Mouse (Mus musculus) MEL (cell line): ENCODE measurements around the gene Gemin2. TPM values are rescaled to one million over a fixed set of nuclear protein-coding genes. Genes with fewer than 3 reads are reported as not detected.

Experiments
- DNase-seq: peaks from one replicate; pipeline ENCODE4 v3.0.0; 2011; ENCODE audit warnings: low read depth, low spot score
- H3K27ac ChIP-seq: 2 replicates; pipeline ENCODE4 v1.5.1; 2012; ENCODE audit warnings: low read depth, mild to moderate bottlenecking, control low read depth, low read length, moderate library complexity; ENCODE audit not compliant: control insufficient read depth
- H3K27me3 ChIP-seq, 2 experiments: fragments of 150-350 bp in 1 of 2; sonication (generic) in 1 of 2; 2 replicates each; pipeline ENCODE4 v1.6.1; 2012; ENCODE audit warnings: low read length in 2 of 2, mild to moderate bottlenecking in 2 of 2, improper control_type of control experiment in 1 of 2, moderate library complexity in 1 of 2; ENCODE audit not compliant: insufficient read depth in 2 of 2, control insufficient read depth in 1 of 2
- H3K36me3 ChIP-seq, 2 experiments: 2 replicates each; pipeline ENCODE4 v1.6.1; 2012 to 2014; ENCODE audit warnings: low read length in 2 of 2, improper control_type of control experiment in 1 of 2, inconsistent platforms in 1 of 2, mild to moderate bottlenecking in 1 of 2; ENCODE audit not compliant: insufficient read depth in 2 of 2, control insufficient read depth in 1 of 2
- H3K4me1 ChIP-seq, 2 experiments: fragments of 150-350 bp in 1 of 2; sonication (generic) in 1 of 2; 2 replicates each; pipeline ENCODE4 v1.6.1; 2012; ENCODE audit warnings: low read length in 2 of 2, improper control_type of control experiment in 1 of 2, mild to moderate bottlenecking in 1 of 2; ENCODE audit not compliant: insufficient read depth in 2 of 2, control insufficient read depth in 1 of 2
- H3K4me3 ChIP-seq, 2 experiments: fragments of 150-350 bp in 1 of 2; sonication (generic) in 1 of 2; 2 replicates each; pipeline ENCODE4 v1.5.1; 2012; ENCODE audit warnings: low read depth in 2 of 2, low read length in 2 of 2, mild to moderate bottlenecking in 2 of 2, moderate library complexity in 2 of 2, control low read depth in 1 of 2, improper control_type of control experiment in 1 of 2; ENCODE audit not compliant: control insufficient read depth in 1 of 2, insufficient read depth in 1 of 2
- H3K79me2 ChIP-seq: 2 replicates; pipeline ENCODE4 v1.6.1; 2012; ENCODE audit warnings: mild to moderate bottlenecking, low read length, moderate library complexity; ENCODE audit not compliant: control insufficient read depth, poor library complexity, insufficient read depth
- H3K9ac ChIP-seq: 2 replicates; pipeline ENCODE4 v1.6.1; 2012; ENCODE audit warnings: low read depth, mild to moderate bottlenecking, control low read depth, low read length, moderate library complexity; ENCODE audit not compliant: control insufficient read depth, poor library complexity, severe bottlenecking
- H3K9me3 ChIP-seq: fragments of 150-350 bp; sonication (generic); replicated peaks from 2 replicates; pipeline ENCODE4 v1.6.1; 2012; ENCODE audit warnings: mild to moderate bottlenecking, low read length, improper control_type of control experiment, moderate library complexity; ENCODE audit not compliant: insufficient read depth
- BHLHE40 ChIP-seq: IDR thresholded peaks from 2 replicates; pipeline ENCODE4 v1.6.1; 2012; ENCODE audit warnings: low read depth, mild to moderate bottlenecking, inconsistent platforms, low read length, improper control_type of control experiment, borderline replicate concordance
- CHD2 ChIP-seq: IDR thresholded peaks from 2 replicates; pipeline ENCODE4 v1.6.1; 2011; ENCODE audit warnings: low read length, improper control_type of control experiment
- CTCF ChIP-seq, 3 experiments: IDR thresholded peaks in 2 of 3; conservative IDR thresholded peaks in 1 of 3; 2 replicates each; pipeline ENCODE4 v1.5.1; 2011 to 2012; ENCODE audit warnings: low read length in 3 of 3, low read depth in 2 of 3, mild to moderate bottlenecking in 2 of 3, improper control_type of control experiment in 1 of 3, inconsistent platforms in 1 of 3, mixed read lengths in 1 of 3, moderate library complexity in 1 of 3; ENCODE audit not compliant: control insufficient read depth in 1 of 3, insufficient read depth in 1 of 3, poor library complexity in 1 of 3, severe bottlenecking in 1 of 3
- E2F4 ChIP-seq: IDR thresholded peaks from 2 replicates; pipeline ENCODE4 v1.6.1; 2011; ENCODE audit warnings: low read depth, low read length, improper control_type of control experiment, borderline replicate concordance
- ETS1 ChIP-seq: IDR thresholded peaks from 2 replicates; pipeline ENCODE4 v1.6.1; 2012; ENCODE audit warnings: low read depth, mild to moderate bottlenecking, inconsistent platforms, low read length, improper control_type of control experiment, moderate library complexity
- GATA1 ChIP-seq: IDR thresholded peaks from 2 replicates; pipeline ENCODE4 v1.6.1; 2011; ENCODE audit warnings: low read depth, low read length, improper control_type of control experiment
- KAT2A ChIP-seq: conservative IDR thresholded peaks from 2 replicates; pipeline ENCODE4 v1.6.1; 2012; ENCODE audit warnings: low read depth, low read length, improper control_type of control experiment, inconsistent platforms
- MXI1 ChIP-seq: IDR thresholded peaks from 2 replicates; pipeline ENCODE4 v1.6.1; 2011; ENCODE audit warnings: mild to moderate bottlenecking, low read depth, low read length, improper control_type of control experiment
- MYB ChIP-seq: IDR thresholded peaks from 2 replicates; pipeline ENCODE4 v1.6.1; 2011; ENCODE audit warnings: mild to moderate bottlenecking, low read depth, low read length, improper control_type of control experiment
- NELFE ChIP-seq: IDR thresholded peaks from 2 replicates; pipeline ENCODE4 v1.6.1; 2011; ENCODE audit warnings: low read depth, low read length, improper control_type of control experiment
- NRF1 ChIP-seq: IDR thresholded peaks from 2 replicates; pipeline ENCODE4 v1.6.1; 2014; ENCODE audit warnings: low read depth, mild to moderate bottlenecking, inconsistent platforms, low read length, improper control_type of control experiment, moderate library complexity; ENCODE audit not compliant: poor library complexity, insufficient read depth, severe bottlenecking
- POLR2A ChIP-seq, 2 experiments: IDR thresholded peaks; 2 replicates each; pipeline ENCODE4 v1.6.1; 2011 to 2012; ENCODE audit warnings: low read length in 2 of 2, mild to moderate bottlenecking in 2 of 2, control low read depth in 1 of 2, improper control_type of control experiment in 1 of 2, low read depth in 1 of 2, moderate library complexity in 1 of 2; ENCODE audit not compliant: control insufficient read depth in 1 of 2, insufficient read depth in 1 of 2, poor library complexity in 1 of 2
- POLR2AphosphoS5 ChIP-seq: IDR thresholded peaks from 2 replicates; pipeline ENCODE4 v1.6.1; 2012; ENCODE audit warnings: low read depth, borderline replicate concordance, mild to moderate bottlenecking, inconsistent platforms, low read length, moderate library complexity, mixed read lengths
- SIN3A ChIP-seq: IDR thresholded peaks from 2 replicates; pipeline ENCODE4 v1.6.1; 2012; ENCODE audit warnings: low read length, improper control_type of control experiment, inconsistent platforms
- TBP ChIP-seq: IDR thresholded peaks from 2 replicates; pipeline ENCODE4 v1.8.0; 2011; ENCODE audit warnings: low read depth, low read length, improper control_type of control experiment
- ZKSCAN1 ChIP-seq: IDR thresholded peaks from 2 replicates; pipeline ENCODE4 v1.6.1; 2012; ENCODE audit warnings: low read depth, mild to moderate bottlenecking, inconsistent platforms, low read length, improper control_type of control experiment, moderate library complexity
- ZMIZ1 ChIP-seq: IDR thresholded peaks from 2 replicates; pipeline ENCODE4 v1.6.1; 2012; ENCODE audit warnings: low read depth, mild to moderate bottlenecking, inconsistent platforms, low read length, improper control_type of control experiment, moderate library complexity
- ZNF384 ChIP-seq: IDR thresholded peaks from 2 replicates; pipeline ENCODE4 v1.6.1; 2012; ENCODE audit warnings: low read depth, mild to moderate bottlenecking, inconsistent platforms, low read length, improper control_type of control experiment
- polyA plus RNA-seq, 2 experiments: library from polyadenylated mRNA; stranded (reverse) in 1 of 2; unstranded in 1 of 2; fragments of >175 nt in 1 of 2; fragments of >200 nt in 1 of 2; gene quantifications; 2 replicates each; pipeline versions ENCODE4 v1.2.1 to v1.2.4; 2012; ENCODE audit warnings: low replicate concordance in 2 of 2, low read depth in 1 of 2; ENCODE audit not compliant: insufficient read length in 2 of 2, insufficient read depth in 1 of 2, missing spikeins in 1 of 2
- total RNA-seq: library from RNA; depleted of rRNA; stranded (reverse); fragments of 300-350 nt; gene quantifications from 2 replicates; pipeline ENCODE4 v1.2.3, GENCODE M21; 2012

Gemin2 gene
- total and polyA plus RNA-seq, 3 experiments, result 17.7 to 19.5 TPM; not detected in 1

GRCm38 (mm10) chr12:59068791-59069190 is 55.6 kb downstream of the Gemin2 start:
- peaks cover 3 to 11% of the 10 kb centered on the region in 2 experiments; a peak in 2 of 4 replicates for H3K4me1 ChIP-seq
- H3K27me3 ChIP-seq, result no peaks in the 10 kb centered on the region
- no peak overlapping the region for H3K27ac ChIP-seq
- no peak overlapping the region for H3K9ac ChIP-seq
- no peak for TF ChIP-seq POLR2A (IDR thresholded peaks at IDR 0.05; ENCODE audit: control insufficient read depth in 1 of 2, insufficient read depth in 1 of 2, low read depth in 1 of 2, low read length in 2 of 2, poor library complexity in 1 of 2)
- TF ChIP-seq CHD2, result no peak
- no peak for TF ChIP-seq GATA1
- no peak for TF ChIP-seq CTCF (IDR thresholded peaks at IDR 0.05 in 2 of 3, conservative IDR thresholded peaks at IDR 0.05 in 1 of 3; ENCODE audit: control insufficient read depth in 1 of 3, insufficient read depth in 1 of 3, low read depth in 2 of 3, low read length in 3 of 3, poor library complexity in 1 of 3, severe bottlenecking in 1 of 3)
- no peak for TF ChIP-seq MYB
- TF ChIP-seq ZNF384, result no peak
- no peak for TF ChIP-seq NELFE
- no peak for TF ChIP-seq ZKSCAN1
- no peak for TF ChIP-seq ETS1
- TF ChIP-seq KAT2A, result no peak
- TF ChIP-seq MXI1, result no peak
- TF ChIP-seq E2F4, result no peak
- no peak for TF ChIP-seq SIN3A
- no peak for DNase-seq
- H3K36me3 ChIP-seq, result peaks cover 27 to 40% of the 10 kb centered on the region in 2 experiments
- peaks cover 22% of the 10 kb centered on the region for H3K79me2 ChIP-seq
- H3K9me3 ChIP-seq, result no peaks in the 10 kb centered on the region
- no peak overlapping the region for H3K4me3 ChIP-seq

- DNase-seq, result no peak
- H3K4me1 ChIP-seq, result peaks cover 0 to 9% of the 10 kb centered on the region in 2 experiments; a peak in 1 of 4 replicates
- H3K27ac ChIP-seq, result no peak overlapping the region
- H3K4me3 ChIP-seq, result no peak overlapping the region
- no peaks in the 10 kb centered on the region for H3K27me3 ChIP-seq
- no peaks in the 10 kb centered on the region for H3K9me3 ChIP-seq
- TF ChIP-seq ZKSCAN1 (no peak), BHLHE40 (no peak), POLR2AphosphoS5 (no peak), TBP (no peak), NRF1 (no peak), POLR2A (IDR thresholded peaks at IDR 0.05; ENCODE audit: control insufficient read depth in 1 of 2, insufficient read depth in 1 of 2, low read depth in 1 of 2, low read length in 2 of 2, poor library complexity in 1 of 2) (no peak), ZNF384 (no peak), GATA1 (no peak), ZMIZ1 (no peak)
- peaks cover 17% of the 10 kb centered on the region for H3K79me2 ChIP-seq
- H3K36me3 ChIP-seq, result peaks cover 20 to 40% of the 10 kb centered on the region in 2 experiments
- H3K9ac ChIP-seq, result no peak overlapping the region
Measured at GRCm38 (mm10) chr12:59072286-59072685, 59.1 kb downstream of the Gemin2 start.
